Mouse (Mus musculus): ENCODE measurements around the gene Dbil5.

The Dbil5 gene

DNA sequence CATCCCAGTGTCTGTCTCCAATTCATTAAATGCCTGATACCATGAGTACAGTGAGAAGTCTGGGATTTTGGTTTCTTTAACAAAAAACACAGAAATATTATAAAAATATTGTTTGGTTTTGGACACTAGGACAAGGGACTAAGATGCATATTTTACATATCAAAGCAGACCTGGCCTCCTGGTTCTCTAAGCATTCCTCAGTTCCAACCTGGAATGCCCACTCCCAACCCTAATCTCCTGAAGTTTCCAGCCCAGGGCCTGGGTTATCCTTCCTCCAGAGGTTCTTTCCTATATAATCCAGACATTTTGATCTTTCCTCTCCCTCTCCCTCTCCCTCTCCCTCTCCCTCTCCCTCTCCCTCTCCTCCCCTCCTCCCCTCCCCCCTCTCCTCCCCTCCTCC, 7.6 kb downstream of the Dbil5 start:
- DNase-seq (ENCODE audit: low read depth, low spot score) = no peak

DNA sequence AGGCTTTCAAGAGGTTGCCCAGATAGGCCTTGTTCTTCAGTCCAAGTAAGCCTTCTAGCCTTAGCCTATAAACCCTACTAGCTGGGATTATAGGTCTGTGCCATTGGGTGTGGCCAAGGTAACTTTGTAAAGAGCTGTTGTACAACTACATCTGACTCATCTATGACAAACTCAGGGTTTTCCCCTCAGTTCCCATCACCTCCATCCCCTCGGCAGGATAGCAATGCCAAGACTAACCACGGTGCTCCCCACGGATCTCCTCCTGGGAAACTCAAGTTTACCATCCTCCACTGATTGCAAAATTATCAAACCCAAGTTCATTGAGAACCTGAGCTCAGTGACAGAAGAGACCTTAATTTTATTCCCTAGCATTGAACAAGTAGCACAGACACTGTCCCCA, 18.7 kb downstream of the Dbil5 start:
- no peak for DNase-seq (ENCODE audit: low read depth, low spot score)

- DNase-seq (ENCODE audit: low read depth, low spot score) = no peak
Observed at GRCm38 (mm10) chr11:76239750-76240149, 22.3 kb downstream of the Dbil5 start.

- DNase-seq (ENCODE audit: low read depth, low spot score) = peak; percentile 93
Observed at GRCm38 (mm10) chr11:76242901-76243810, 25.7 kb downstream of the Dbil5 start, which contains the start of the genes Mrm3 and Glod4. TSS of gene Mrm3 (plus strand) at chr11:76243715. TSS of gene Glod4 (minus strand) at chr11:76243725.

- peak; percentile 10 for DNase-seq (ENCODE audit: low read depth, low spot score)
Observed at GRCm38 (mm10) chr11:76243811-76244546, 26.6 kb downstream of the Dbil5 start.

GRCm38 (mm10) chr11:76246439-76246838, 29.0 kb downstream of the Dbil5 start:
- DNase-seq (ENCODE audit: low read depth, low spot score) = no peak

GRCm38 (mm10) chr11:76247239-76247638, 29.8 kb downstream of the Dbil5 start:
- DNase-seq (ENCODE audit: low read depth, low spot score) = no peak

GRCm38 (mm10) chr11:76252036-76252435, 34.6 kb downstream of the Dbil5 start:
- DNase-seq (ENCODE audit: low read depth, low spot score) = no peak

- peak; percentile 79 for DNase-seq (ENCODE audit: low read depth, low spot score)
Observed at GRCm38 (mm10) chr11:76253145-76253917, 35.9 kb downstream of the Dbil5 start.

GRCm38 (mm10) chr11:76253918-76254264, 36.5 kb downstream of the Dbil5 start:
- DNase-seq (ENCODE audit: low read depth, low spot score) = no peak

- DNase-seq (ENCODE audit: low read depth, low spot score) = no peak
Observed at GRCm38 (mm10) chr11:76255431-76256001, 38.1 kb downstream of the Dbil5 start.

- no peak for DNase-seq (ENCODE audit: low read depth, low spot score)
Observed at GRCm38 (mm10) chr11:76256129-76256528, 38.7 kb downstream of the Dbil5 start.

- DNase-seq (ENCODE audit: low read depth, low spot score) = no peak
Observed at GRCm38 (mm10) chr11:76257386-76257785, 40.0 kb downstream of the Dbil5 start.

DNA sequence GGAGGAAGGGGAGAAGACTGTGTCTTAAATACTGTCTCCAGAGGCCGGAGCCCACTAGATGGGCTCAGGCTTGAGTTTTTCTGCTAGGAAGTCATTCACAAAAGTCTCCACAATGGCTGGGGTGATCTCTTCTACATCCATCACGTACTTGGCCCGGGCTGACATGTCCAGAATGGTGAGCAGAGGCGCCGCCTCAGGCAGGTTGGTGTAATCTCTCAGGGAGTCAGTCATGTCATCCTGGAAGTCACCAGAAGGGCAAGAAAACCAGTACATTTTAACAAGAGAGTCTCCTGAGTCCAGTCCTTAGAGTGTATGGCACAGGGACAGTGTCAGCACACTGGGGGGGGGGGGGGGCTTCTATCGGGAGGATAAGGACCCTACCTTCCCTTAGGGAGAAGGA, 41.1 kb downstream of the Dbil5 start:
- DNase-seq (ENCODE audit: low read depth, low spot score) = no peak

GRCm38 (mm10) chr11:76260208-76261050, 43.0 kb downstream of the Dbil5 start:
- DNase-seq (ENCODE audit: low read depth, low spot score) = no peak

GRCm38 (mm10) chr11:76261224-76261623, 43.8 kb downstream of the Dbil5 start:
- no peak for DNase-seq (ENCODE audit: low read depth, low spot score)

DNA sequence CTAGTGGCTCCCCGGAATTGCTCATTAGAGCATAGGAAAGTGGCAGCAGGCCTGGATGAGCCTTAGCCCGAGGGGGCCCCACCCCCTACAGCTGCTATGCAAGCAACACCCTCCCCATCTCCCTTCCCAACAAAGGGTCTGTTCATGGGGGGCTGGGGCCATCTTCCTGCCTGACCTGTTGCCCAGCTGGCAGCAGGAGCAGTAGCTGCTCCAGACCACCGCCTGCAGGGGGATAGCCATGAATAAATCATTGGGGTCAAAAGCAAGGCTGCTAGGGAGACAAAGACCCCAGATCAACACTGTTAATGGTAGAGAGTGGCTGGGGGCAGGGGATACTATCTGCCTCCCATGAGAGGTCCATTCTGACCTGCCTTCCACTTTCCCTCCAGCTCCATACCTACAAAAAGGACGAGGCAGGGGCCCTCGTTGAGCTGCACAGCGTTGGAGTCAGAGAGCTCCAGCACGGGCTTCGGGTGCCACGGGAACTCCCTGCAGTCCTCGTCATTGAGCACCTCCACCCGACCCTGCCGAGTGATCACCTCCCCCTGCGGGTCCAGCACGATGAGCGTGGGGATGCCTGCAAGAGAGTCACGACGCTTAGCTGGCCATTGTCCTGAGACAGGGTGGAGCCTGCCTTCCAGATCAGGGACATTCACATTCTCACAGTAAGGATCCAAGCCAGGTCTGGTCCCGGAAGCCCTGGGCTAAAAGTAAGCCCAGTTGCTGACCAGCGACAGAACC, 45.4 kb downstream of the Dbil5 start:
- no peak for DNase-seq (ENCODE audit: low read depth, low spot score)

GRCm38 (mm10) chr11:76267550-76267949, 50.1 kb downstream of the Dbil5 start:
- no peak for DNase-seq (ENCODE audit: low read depth, low spot score)

- no peak for DNase-seq (ENCODE audit: low read depth, low spot score)
Observed at GRCm38 (mm10) chr11:76268001-76268459, 50.6 kb downstream of the Dbil5 start.

All from A20 (cell line).